Mouse (Mus musculus): ENCODE results near the gene Cd24a.

DNA sequence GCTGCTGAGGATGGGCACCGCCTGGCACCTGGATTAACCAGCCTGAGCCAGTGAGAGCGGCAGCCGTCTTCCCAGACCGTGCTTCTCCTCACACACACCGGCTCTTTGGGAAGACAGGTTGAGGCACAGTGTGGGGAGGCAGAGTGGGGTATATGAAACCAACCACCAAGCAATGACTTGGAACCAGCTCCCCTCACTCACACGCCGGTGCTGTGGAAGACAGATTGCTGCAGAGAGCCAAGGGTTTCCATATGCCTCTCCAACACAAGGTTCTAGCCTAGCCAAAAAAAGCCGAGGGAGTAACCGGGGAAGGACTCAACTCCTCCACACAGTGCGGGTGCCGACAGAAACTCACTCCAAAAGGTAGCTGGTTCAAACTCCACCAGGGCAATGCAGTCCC, 18.8 kb upstream of the Cd24a start:
- no peak for TF ChIP-seq POLR2A (IDR thresholded peaks at IDR 0.05; ENCODE audit: insufficient read depth, low read depth, low read length)
- no peak for TF ChIP-seq CTCF (IDR thresholded peaks at IDR 0.05)
